Mouse (Mus musculus) MEL (cell line): ENCODE data around the gene Taf6. TPM values are rescaled to one million over a fixed set of nuclear protein-coding genes. Genes with fewer than 3 reads are reported as not detected.

ENCODE experiments used
- DNase-seq: peaks from one replicate; pipeline ENCODE4 v3.0.0; 2011; ENCODE audit warnings: low read depth, low spot score
- H3K27ac ChIP-seq: 2 replicates; pipeline ENCODE4 v1.5.1; 2012; ENCODE audit warnings: low read depth, mild to moderate bottlenecking, control low read depth, low read length, moderate library complexity; ENCODE audit not compliant: control insufficient read depth
- H3K27me3 ChIP-seq, 2 experiments: fragments of 150-350 bp in 1 of 2; sonication (generic) in 1 of 2; 2 replicates each; pipeline ENCODE4 v1.6.1; 2012; ENCODE audit warnings: low read length in 2 of 2, mild to moderate bottlenecking in 2 of 2, improper control_type of control experiment in 1 of 2, moderate library complexity in 1 of 2; ENCODE audit not compliant: insufficient read depth in 2 of 2, control insufficient read depth in 1 of 2
- H3K36me3 ChIP-seq, 2 experiments: 2 replicates each; pipeline ENCODE4 v1.6.1; 2012 to 2014; ENCODE audit warnings: low read length in 2 of 2, improper control_type of control experiment in 1 of 2, inconsistent platforms in 1 of 2, mild to moderate bottlenecking in 1 of 2; ENCODE audit not compliant: insufficient read depth in 2 of 2, control insufficient read depth in 1 of 2
- H3K4me1 ChIP-seq, 2 experiments: fragments of 150-350 bp in 1 of 2; sonication (generic) in 1 of 2; 2 replicates each; pipeline ENCODE4 v1.6.1; 2012; ENCODE audit warnings: low read length in 2 of 2, improper control_type of control experiment in 1 of 2, mild to moderate bottlenecking in 1 of 2; ENCODE audit not compliant: insufficient read depth in 2 of 2, control insufficient read depth in 1 of 2
- H3K4me3 ChIP-seq, 2 experiments: fragments of 150-350 bp in 1 of 2; sonication (generic) in 1 of 2; 2 replicates each; pipeline ENCODE4 v1.5.1; 2012; ENCODE audit warnings: low read depth in 2 of 2, low read length in 2 of 2, mild to moderate bottlenecking in 2 of 2, moderate library complexity in 2 of 2, control low read depth in 1 of 2, improper control_type of control experiment in 1 of 2; ENCODE audit not compliant: control insufficient read depth in 1 of 2, insufficient read depth in 1 of 2
- H3K79me2 ChIP-seq: 2 replicates; pipeline ENCODE4 v1.6.1; 2012; ENCODE audit warnings: mild to moderate bottlenecking, low read length, moderate library complexity; ENCODE audit not compliant: control insufficient read depth, poor library complexity, insufficient read depth
- H3K9ac ChIP-seq: 2 replicates; pipeline ENCODE4 v1.6.1; 2012; ENCODE audit warnings: low read depth, mild to moderate bottlenecking, control low read depth, low read length, moderate library complexity; ENCODE audit not compliant: control insufficient read depth, poor library complexity, severe bottlenecking
- H3K9me3 ChIP-seq: fragments of 150-350 bp; sonication (generic); replicated peaks from 2 replicates; pipeline ENCODE4 v1.6.1; 2012; ENCODE audit warnings: mild to moderate bottlenecking, low read length, improper control_type of control experiment, moderate library complexity; ENCODE audit not compliant: insufficient read depth
- BHLHE40 ChIP-seq: IDR thresholded peaks from 2 replicates; pipeline ENCODE4 v1.6.1; 2012; ENCODE audit warnings: low read depth, mild to moderate bottlenecking, inconsistent platforms, low read length, improper control_type of control experiment, borderline replicate concordance
- CHD1 ChIP-seq: IDR thresholded peaks from 2 replicates; pipeline ENCODE4 v1.6.1; 2012; ENCODE audit warnings: low read depth, mild to moderate bottlenecking, inconsistent platforms, low read length, improper control_type of control experiment
- CHD2 ChIP-seq: IDR thresholded peaks from 2 replicates; pipeline ENCODE4 v1.6.1; 2011; ENCODE audit warnings: low read length, improper control_type of control experiment
- CTCF ChIP-seq, 3 experiments: IDR thresholded peaks in 2 of 3; conservative IDR thresholded peaks in 1 of 3; 2 replicates each; pipeline ENCODE4 v1.5.1; 2011 to 2012; ENCODE audit warnings: low read length in 3 of 3, low read depth in 2 of 3, mild to moderate bottlenecking in 2 of 3, improper control_type of control experiment in 1 of 3, inconsistent platforms in 1 of 3, mixed read lengths in 1 of 3, moderate library complexity in 1 of 3; ENCODE audit not compliant: control insufficient read depth in 1 of 3, insufficient read depth in 1 of 3, poor library complexity in 1 of 3, severe bottlenecking in 1 of 3
- E2F4 ChIP-seq: IDR thresholded peaks from 2 replicates; pipeline ENCODE4 v1.6.1; 2011; ENCODE audit warnings: low read depth, low read length, improper control_type of control experiment, borderline replicate concordance
- ELF1 ChIP-seq: IDR thresholded peaks from 2 replicates; pipeline ENCODE4 v1.6.1; 2014; ENCODE audit warnings: low read depth, mild to moderate bottlenecking, inconsistent platforms, low read length, improper control_type of control experiment, moderate library complexity
- EP300 ChIP-seq, 2 experiments: IDR thresholded peaks; 2 replicates each; pipeline ENCODE4 v1.6.1; 2011; ENCODE audit warnings: improper control_type of control experiment in 2 of 2, low read length in 2 of 2, low read depth in 1 of 2, mild to moderate bottlenecking in 1 of 2
- ETS1 ChIP-seq: IDR thresholded peaks from 2 replicates; pipeline ENCODE4 v1.6.1; 2012; ENCODE audit warnings: low read depth, mild to moderate bottlenecking, inconsistent platforms, low read length, improper control_type of control experiment, moderate library complexity
- GATA1 ChIP-seq: IDR thresholded peaks from 2 replicates; pipeline ENCODE4 v1.6.1; 2011; ENCODE audit warnings: low read depth, low read length, improper control_type of control experiment
- HCFC1 ChIP-seq: IDR thresholded peaks from 2 replicates; pipeline ENCODE4 v1.6.1; 2012; ENCODE audit warnings: low read depth, mild to moderate bottlenecking, inconsistent platforms, low read length, improper control_type of control experiment, moderate library complexity
- JUND ChIP-seq: IDR thresholded peaks from 2 replicates; pipeline ENCODE4 v1.6.1; 2011; ENCODE audit warnings: low read depth, mild to moderate bottlenecking, improper control_type of control experiment, low read length
- KAT2A ChIP-seq: conservative IDR thresholded peaks from 2 replicates; pipeline ENCODE4 v1.6.1; 2012; ENCODE audit warnings: low read depth, low read length, improper control_type of control experiment, inconsistent platforms
- MAFK ChIP-seq: IDR thresholded peaks from 2 replicates; pipeline ENCODE4 v1.6.1; 2011; ENCODE audit warnings: low read depth, mild to moderate bottlenecking, low read length, improper control_type of control experiment, borderline replicate concordance
- MAX ChIP-seq: IDR thresholded peaks from 2 replicates; pipeline ENCODE4 v1.6.1; 2011; ENCODE audit warnings: low read length, improper control_type of control experiment
- MAZ ChIP-seq: IDR thresholded peaks from 2 replicates; pipeline ENCODE4 v1.6.1; 2012; ENCODE audit warnings: low read depth, mild to moderate bottlenecking, inconsistent platforms, low read length, improper control_type of control experiment
- MEF2A ChIP-seq: IDR thresholded peaks from 2 replicates; pipeline ENCODE4 v1.6.1; 2014; ENCODE audit warnings: low read depth, mild to moderate bottlenecking, inconsistent platforms, low read length, improper control_type of control experiment; ENCODE audit not compliant: poor library complexity, insufficient replicate concordance, severe bottlenecking; ENCODE audit errors: extremely low read depth
- MYB ChIP-seq: IDR thresholded peaks from 2 replicates; pipeline ENCODE4 v1.6.1; 2011; ENCODE audit warnings: mild to moderate bottlenecking, low read depth, low read length, improper control_type of control experiment
- MYC ChIP-seq: IDR thresholded peaks from 2 replicates; pipeline ENCODE4 v1.6.1; 2011; ENCODE audit warnings: low read depth, mild to moderate bottlenecking, low read length, improper control_type of control experiment, moderate library complexity
- NELFE ChIP-seq: IDR thresholded peaks from 2 replicates; pipeline ENCODE4 v1.6.1; 2011; ENCODE audit warnings: low read depth, low read length, improper control_type of control experiment
- POLR2A ChIP-seq, 2 experiments: IDR thresholded peaks; 2 replicates each; pipeline ENCODE4 v1.6.1; 2011 to 2012; ENCODE audit warnings: low read length in 2 of 2, mild to moderate bottlenecking in 2 of 2, control low read depth in 1 of 2, improper control_type of control experiment in 1 of 2, low read depth in 1 of 2, moderate library complexity in 1 of 2; ENCODE audit not compliant: control insufficient read depth in 1 of 2, insufficient read depth in 1 of 2, poor library complexity in 1 of 2
- POLR2AphosphoS2 ChIP-seq: IDR thresholded peaks from 2 replicates; pipeline ENCODE4 v1.6.1; 2011; ENCODE audit warnings: low read length, improper control_type of control experiment
- POLR2AphosphoS5 ChIP-seq: IDR thresholded peaks from 2 replicates; pipeline ENCODE4 v1.6.1; 2012; ENCODE audit warnings: low read depth, borderline replicate concordance, mild to moderate bottlenecking, inconsistent platforms, low read length, moderate library complexity, mixed read lengths
- RAD21 ChIP-seq: IDR thresholded peaks from 2 replicates; pipeline ENCODE4 v1.6.1; 2011; ENCODE audit warnings: mild to moderate bottlenecking, low read depth, low read length, improper control_type of control experiment
- RCOR1 ChIP-seq: IDR thresholded peaks from 2 replicates; pipeline ENCODE4 v1.6.1; 2012; ENCODE audit warnings: low read depth, mild to moderate bottlenecking, inconsistent platforms, low read length, improper control_type of control experiment
- SIN3A ChIP-seq: IDR thresholded peaks from 2 replicates; pipeline ENCODE4 v1.6.1; 2012; ENCODE audit warnings: low read length, improper control_type of control experiment, inconsistent platforms
- SMC3 ChIP-seq: IDR thresholded peaks from 2 replicates; pipeline ENCODE4 v1.6.1; 2011; ENCODE audit warnings: low read depth, low read length, improper control_type of control experiment
- TAL1 ChIP-seq: IDR thresholded peaks from 2 replicates; pipeline ENCODE4 v1.6.1; 2012; ENCODE audit warnings: mild to moderate bottlenecking, inconsistent platforms, low read length, moderate library complexity, mixed read lengths
- TBP ChIP-seq: IDR thresholded peaks from 2 replicates; pipeline ENCODE4 v1.8.0; 2011; ENCODE audit warnings: low read depth, low read length, improper control_type of control experiment
- TCF12 ChIP-seq: IDR thresholded peaks from 2 replicates; pipeline ENCODE4 v1.6.1; 2014; ENCODE audit warnings: low read depth, mild to moderate bottlenecking, inconsistent platforms, low read length, improper control_type of control experiment, moderate library complexity
- UBTF ChIP-seq: IDR thresholded peaks from 2 replicates; pipeline ENCODE4 v1.6.1; 2012; ENCODE audit warnings: low read depth, mild to moderate bottlenecking, inconsistent platforms, low read length, improper control_type of control experiment, moderate library complexity, borderline replicate concordance; ENCODE audit not compliant: insufficient read depth
- USF1 ChIP-seq: IDR thresholded peaks from 2 replicates; pipeline ENCODE4 v1.6.1; 2014; ENCODE audit warnings: low read depth, mild to moderate bottlenecking, inconsistent platforms, low read length, improper control_type of control experiment, moderate library complexity
- USF2 ChIP-seq, 2 experiments: IDR thresholded peaks; 2 replicates each; pipeline ENCODE4 v1.6.1; 2011 to 2012; ENCODE audit warnings: improper control_type of control experiment in 2 of 2, low read length in 2 of 2, borderline replicate concordance in 1 of 2, inconsistent platforms in 1 of 2, low read depth in 1 of 2, mild to moderate bottlenecking in 1 of 2; ENCODE audit not compliant: insufficient read depth in 1 of 2
- ZC3H11A ChIP-seq: IDR thresholded peaks from 2 replicates; pipeline ENCODE4 v1.6.1; 2012; ENCODE audit warnings: low read depth, mild to moderate bottlenecking, inconsistent platforms, low read length, improper control_type of control experiment
- ZMIZ1 ChIP-seq: IDR thresholded peaks from 2 replicates; pipeline ENCODE4 v1.6.1; 2012; ENCODE audit warnings: low read depth, mild to moderate bottlenecking, inconsistent platforms, low read length, improper control_type of control experiment, moderate library complexity
- ZNF384 ChIP-seq: IDR thresholded peaks from 2 replicates; pipeline ENCODE4 v1.6.1; 2012; ENCODE audit warnings: low read depth, mild to moderate bottlenecking, inconsistent platforms, low read length, improper control_type of control experiment
- polyA plus RNA-seq, 2 experiments: library from polyadenylated mRNA; stranded (reverse) in 1 of 2; unstranded in 1 of 2; fragments of >175 nt in 1 of 2; fragments of >200 nt in 1 of 2; gene quantifications; 2 replicates each; pipeline versions ENCODE4 v1.2.1 to v1.2.4; 2012; ENCODE audit warnings: low replicate concordance in 2 of 2, low read depth in 1 of 2; ENCODE audit not compliant: insufficient read length in 2 of 2, insufficient read depth in 1 of 2, missing spikeins in 1 of 2
- total RNA-seq: library from RNA; depleted of rRNA; stranded (reverse); fragments of 300-350 nt; gene quantifications from 2 replicates; pipeline ENCODE4 v1.2.3, GENCODE M21; 2012

Taf6 gene
- total and polyA plus RNA-seq, 3 experiments = 52.6 to 94.7 TPM; not detected in 1

DNA sequence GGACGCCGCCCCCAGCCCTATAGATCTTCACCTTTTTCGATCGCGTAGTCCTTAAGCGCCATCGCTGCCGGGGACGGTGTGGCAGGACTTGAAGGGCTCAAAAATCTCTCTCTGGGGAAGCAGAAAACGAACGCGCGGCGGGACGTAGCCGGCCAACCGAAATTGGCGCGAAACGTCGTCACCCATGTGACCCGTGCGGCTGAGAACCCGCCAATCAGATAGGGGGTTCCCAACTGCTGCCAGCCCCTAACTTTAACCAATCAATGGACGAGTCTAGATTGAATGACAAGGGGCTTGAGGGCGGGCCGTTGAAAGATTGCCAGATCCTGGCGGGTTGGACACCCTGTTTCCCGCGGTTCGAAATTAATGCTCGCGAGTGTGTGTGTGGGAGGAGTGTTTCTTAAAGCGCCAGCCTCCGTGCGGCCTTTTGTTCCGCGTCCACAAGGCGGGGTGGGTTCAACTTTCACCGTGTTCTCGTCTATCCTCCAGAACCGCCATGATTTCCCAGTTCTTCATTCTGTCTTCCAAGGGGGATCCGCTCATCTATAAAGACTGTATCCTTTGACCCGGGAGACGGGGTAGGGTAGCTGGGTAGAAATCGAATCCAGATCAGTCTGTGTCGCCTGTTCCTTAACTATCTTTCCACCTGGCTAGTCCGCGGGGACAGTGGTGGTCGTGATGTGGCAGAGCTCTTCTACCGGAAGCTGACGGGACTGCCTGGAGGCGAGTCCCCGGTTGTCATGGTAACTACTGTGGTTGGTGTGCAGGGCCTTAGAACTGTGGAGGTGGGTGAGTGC lies 15.4 kb downstream of the Taf6 start, which contains the start of the genes Ap4m1 and Mcm7:
Gene Ap4m1, plus strand, starts transcription at position 308 of the 797 bp plus-strand sequence.
Gene Mcm7, minus strand, starts transcription at position 728 of the 797 bp plus-strand sequence.
- peaks cover 0 to 10% of the 10 kb centered on the region in 2 experiments; a peak in 2 of 4 replicates for H3K4me1 ChIP-seq
- peaks cover 3 to 18% of the 10 kb centered on the region in 2 experiments; a peak in 3 of 4 replicates for H3K36me3 ChIP-seq
- peak; percentile 99 for DNase-seq
- H3K4me3 ChIP-seq = peak within 1 kb of the TSS; percentile 63 to 88
- peak within 1 kb of the TSS; percentile 99 for H3K27ac ChIP-seq
- peak within 1 kb of the TSS; percentile 99 for H3K9ac ChIP-seq
- H3K79me2 ChIP-seq = peaks cover 27% of the 10 kb centered on the region
- H3K27me3 ChIP-seq = no peaks in the 10 kb centered on the region
- no peaks in the 10 kb centered on the region for H3K9me3 ChIP-seq
- TF ChIP-seq POLR2A (IDR thresholded peaks at IDR 0.05; ENCODE audit: control insufficient read depth in 1 of 2, insufficient read depth in 1 of 2, low read depth in 1 of 2, low read length in 2 of 2, poor library complexity in 1 of 2) = peak; percentile 52 to 78; a peak in 3 of 4 replicates
- no peak for TF ChIP-seq MEF2A
- no peak for TF ChIP-seq MYB
- TF ChIP-seq ZNF384 = no peak
- peak; percentile 81 for TF ChIP-seq TBP
- peak; percentile 88 for TF ChIP-seq SIN3A
- no peak for TF ChIP-seq UBTF
- peak; percentile 78 for TF ChIP-seq CHD2
- no peak for TF ChIP-seq JUND
- TF ChIP-seq ZC3H11A = no peak
- TF ChIP-seq CHD1 = no peak
- 0 out of 2 replicates have a peak, but pooled peaks have one; percentile 57 for TF ChIP-seq ZMIZ1
- TF ChIP-seq RAD21 = no peak
- no peak for TF ChIP-seq POLR2AphosphoS5
- TF ChIP-seq TAL1 = no peak
- TF ChIP-seq EP300 (IDR thresholded peaks at IDR 0.05; ENCODE audit: low read depth in 1 of 2, low read length in 2 of 2) = peak in 1 of 2 experiments; percentile 22; a peak in 1 of 4 replicates
- peak; percentile 74 for TF ChIP-seq NELFE
- TF ChIP-seq TCF12 = peak; percentile 50; the same call in 1 of the 2 replicates
- peak in 1 of 2 experiments; percentile 60; a peak in 1 of 4 replicates for TF ChIP-seq USF2 (IDR thresholded peaks at IDR 0.05; ENCODE audit: borderline replicate concordance in 1 of 2, insufficient read depth in 1 of 2, low read depth in 1 of 2, low read length in 2 of 2)
- peak; percentile 20; the same call in 1 of the 2 replicates for TF ChIP-seq ETS1
- TF ChIP-seq POLR2AphosphoS2 = peak; percentile 85; the same call in 1 of the 2 replicates
- TF ChIP-seq RCOR1 = no peak
- TF ChIP-seq SMC3 = no peak
- no peak; the same call in 1 of the 2 replicates for TF ChIP-seq KAT2A
- TF ChIP-seq E2F4 = peak; percentile 93
- 0 out of 2 replicates have a peak, but pooled peaks have one; percentile 6 for TF ChIP-seq ELF1
- TF ChIP-seq MAZ = no peak
- TF ChIP-seq CTCF (IDR thresholded peaks at IDR 0.05 in 2 of 3, conservative IDR thresholded peaks at IDR 0.05 in 1 of 3; ENCODE audit: control insufficient read depth in 1 of 3, insufficient read depth in 1 of 3, low read depth in 2 of 3, low read length in 3 of 3, poor library complexity in 1 of 3, severe bottlenecking in 1 of 3) = no peak
- TF ChIP-seq BHLHE40 = no peak
- TF ChIP-seq MYC = peak; percentile 54
- TF ChIP-seq USF1 = peak; percentile 96
- TF ChIP-seq MAX = peak; percentile 61; the same call in 1 of the 2 replicates
- peak; percentile 77 for TF ChIP-seq HCFC1
- TF ChIP-seq GATA1 = peak; percentile 74
- no peak for TF ChIP-seq MAFK
